Mouse (Mus musculus): ENCODE measurements around the gene Dazl.

GRCm38 (mm10) chr17:50233956-50234355 is 59.5 kb downstream of the Dazl start:
- TF ChIP-seq CTCF (IDR thresholded peaks at IDR 0.05) (no peak), POLR2A (IDR thresholded peaks at IDR 0.05; ENCODE audit: insufficient read depth, low read depth, low read length) (no peak), EP300 (IDR thresholded peaks at IDR 0.05; ENCODE audit: insufficient read depth, low read depth, low read length) (no peak)

All from heart, adult 2 months (tissue).